Comparison of ENCODE assay signal across 13 mouse cellular contexts in the genomic region with DNA sequence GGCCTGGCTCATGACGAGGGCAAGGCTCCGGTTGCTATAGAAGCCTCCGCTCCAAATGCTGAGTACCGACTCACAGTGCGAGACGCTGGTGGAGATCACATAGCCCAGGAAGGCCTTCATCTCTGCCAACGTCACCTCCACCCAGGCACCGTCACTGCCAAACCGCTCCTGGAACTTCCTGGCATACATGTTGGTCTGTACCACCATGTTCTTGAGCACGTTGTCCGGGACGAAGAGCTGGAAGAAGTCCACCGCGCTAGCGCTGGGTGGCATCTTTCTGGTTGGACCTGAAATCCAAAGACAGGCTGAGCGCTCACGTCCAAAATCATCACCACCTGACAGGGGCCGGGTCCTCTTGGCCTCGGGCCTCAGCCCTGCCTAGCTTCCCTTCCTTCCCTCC.
"Had no signal": no experiment of that assay in that cellular context is flagged by ENCODE, and none has a peak within 500 bp of the region (broad histone marks: within the 10 kb centered on the region; RNA-seq: fewer than 3 reads in every experiment).

No protein-coding gene starts in this region.

- DNase-seq: kidney, postnatal 14 days; kidney, postnatal 4 days; layer of hippocampus, adult 9-11 months; layer of hippocampus, postnatal 36 days; left cerebral cortex, postnatal 4 days; liver, postnatal 0 days; lung, embryonic 14.5 days; right cerebral cortex, adult 18-20 months; right cerebral cortex, postnatal 14 days; right cerebral cortex, postnatal 4 days; thymus, adult 2 months; thymus, postnatal 14 days; thymus, postnatal 4 days had no signal
